Mouse (Mus musculus) intestine, embryonic 14.5 days (tissue): ENCODE results near the gene Ddx41. TPM values are rescaled to one million over a fixed set of nuclear protein-coding genes. Genes with fewer than 3 reads are reported as not detected.

Experiments
- ATAC-seq: fragments of 200-750 bp; cut with Nextera tagmentation; replicated peaks from 2 replicates; pipeline ENCODE4 v1.8.0; 2017; ENCODE audit warnings: low read depth, moderate number of reproducible peaks, moderate TSS enrichment, moderate library complexity; ENCODE audit not compliant: low FRiP score, low TSS enrichment
- DNase-seq: peaks from one replicate; pipeline ENCODE4 v3.0.0-alpha.2; 2018; ENCODE audit warnings: low spot score
- H3K27ac ChIP-seq: fragments of 300-500 bp; sonication (generic); 2 replicates; pipeline ENCODE4 v1.5.1; 2014; ENCODE audit warnings: low read depth, mild to moderate bottlenecking, control low read depth
- H3K27me3 ChIP-seq: fragments of 300-500 bp; sonication (generic); replicated peaks from 2 replicates; pipeline ENCODE4 v1.6.1; 2014; ENCODE audit warnings: low read length, control low read depth; ENCODE audit not compliant: control insufficient read depth, insufficient read depth
- H3K36me3 ChIP-seq: fragments of 300-500 bp; sonication (generic); 2 replicates; pipeline ENCODE4 v1.6.1; 2014; ENCODE audit warnings: low read length, control low read depth; ENCODE audit not compliant: control insufficient read depth, insufficient read depth
- H3K4me1 ChIP-seq: fragments of 300-500 bp; sonication (generic); replicated peaks from 2 replicates; pipeline ENCODE4 v1.6.1; 2014; ENCODE audit warnings: low read length, control low read depth, mixed read lengths; ENCODE audit not compliant: control insufficient read depth, insufficient read depth
- H3K4me2 ChIP-seq: fragments of 300-500 bp; sonication (generic); 2 replicates; pipeline ENCODE4 v1.6.1; 2014; ENCODE audit warnings: low read length
- H3K4me3 ChIP-seq: fragments of 300-500 bp; sonication (generic); 2 replicates; pipeline ENCODE4 v1.5.1; 2014; ENCODE audit warnings: low read depth, low read length, control low read depth, mixed read lengths
- H3K9ac ChIP-seq: fragments of 300-500 bp; sonication (generic); 2 replicates; pipeline ENCODE4 v1.6.1; 2014; ENCODE audit warnings: mild to moderate bottlenecking, low read length
- H3K9me3 ChIP-seq: fragments of 300-500 bp; sonication (generic); 2 replicates; pipeline ENCODE4 v1.6.1; 2016; ENCODE audit warnings: low read length, control low read depth; ENCODE audit not compliant: control insufficient read depth
- WGBS: fragments of 180-500 bp; shearing (Covaris S2); extraction: QIAGEN DNeasy Blood & Tissue Kit; methylation state at CpG from one replicate; pipeline ENCODE4 v1.1.7; 2014; 5-methylcytosine and 5-hydroxymethylcytosine counted together
- polyA plus RNA-seq: library from polyadenylated mRNA; unstranded; fragments of >200 nt; fragmentation: Nextera tagmentation; extraction: Ambion mirVana; gene quantifications from 2 replicates; pipeline ENCODE4 v1.2.1, GENCODE M21; 2014

Gene Ddx41
- polyA plus RNA-seq, 1 experiment from 2014 or later = 63.9 TPM

DNA sequence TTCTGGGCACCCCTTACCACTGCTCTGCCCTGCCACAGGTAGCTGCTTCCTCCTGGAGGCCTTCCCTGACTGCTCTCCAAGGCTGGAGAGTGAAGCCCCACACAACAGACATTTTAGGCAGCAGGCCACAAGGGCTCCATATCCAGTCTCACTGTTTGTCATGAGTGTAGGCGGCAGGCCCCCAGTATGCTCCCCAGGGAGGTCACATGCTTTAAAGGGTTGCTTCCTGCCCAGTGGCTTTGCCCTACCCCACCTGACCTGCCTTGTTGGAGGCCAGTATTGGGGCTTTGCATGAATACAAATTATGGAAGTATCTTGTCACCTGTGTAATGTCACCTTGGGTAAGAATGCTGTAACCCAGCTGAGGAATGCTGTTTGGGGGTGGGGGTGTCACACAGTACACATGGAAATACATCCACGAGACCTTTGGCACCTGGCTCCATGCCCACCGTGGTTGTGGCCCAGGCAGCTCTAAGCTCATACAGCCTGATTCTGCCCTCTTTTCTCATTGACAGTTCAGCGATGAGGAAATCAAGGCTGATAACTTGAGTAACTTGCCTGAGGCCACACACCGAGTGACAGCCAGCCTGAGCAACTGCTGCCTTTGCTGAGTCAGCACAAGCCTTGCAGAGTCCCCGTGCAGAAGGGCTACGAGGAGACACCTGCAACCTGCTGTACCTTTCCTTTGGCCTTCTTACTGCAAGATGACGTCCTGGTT, 7.1 kb downstream of the Ddx41 start, which contains the start of gene Dok3:
Dok3 (minus strand) TSS at position 99 of the 718 bp plus-strand sequence.
- no peak for DNase-seq
- no peak within 1 kb of the TSS for H3K4me3 ChIP-seq
- H3K36me3 ChIP-seq = peaks cover 50% of the 10 kb centered on the region
- H3K4me2 ChIP-seq = no peak within 1 kb of the TSS
- no peaks in the 10 kb centered on the region for H3K9me3 ChIP-seq
- H3K27me3 ChIP-seq = no peaks in the 10 kb centered on the region
- no peak within 1 kb of the TSS for H3K9ac ChIP-seq
- no peak for ATAC-seq
- no peaks in the 10 kb centered on the region for H3K4me1 ChIP-seq
- H3K27ac ChIP-seq = no peak within 1 kb of the TSS
- WGBS = 75% methylated on average over 8 of the region's 8 CpGs

DNA sequence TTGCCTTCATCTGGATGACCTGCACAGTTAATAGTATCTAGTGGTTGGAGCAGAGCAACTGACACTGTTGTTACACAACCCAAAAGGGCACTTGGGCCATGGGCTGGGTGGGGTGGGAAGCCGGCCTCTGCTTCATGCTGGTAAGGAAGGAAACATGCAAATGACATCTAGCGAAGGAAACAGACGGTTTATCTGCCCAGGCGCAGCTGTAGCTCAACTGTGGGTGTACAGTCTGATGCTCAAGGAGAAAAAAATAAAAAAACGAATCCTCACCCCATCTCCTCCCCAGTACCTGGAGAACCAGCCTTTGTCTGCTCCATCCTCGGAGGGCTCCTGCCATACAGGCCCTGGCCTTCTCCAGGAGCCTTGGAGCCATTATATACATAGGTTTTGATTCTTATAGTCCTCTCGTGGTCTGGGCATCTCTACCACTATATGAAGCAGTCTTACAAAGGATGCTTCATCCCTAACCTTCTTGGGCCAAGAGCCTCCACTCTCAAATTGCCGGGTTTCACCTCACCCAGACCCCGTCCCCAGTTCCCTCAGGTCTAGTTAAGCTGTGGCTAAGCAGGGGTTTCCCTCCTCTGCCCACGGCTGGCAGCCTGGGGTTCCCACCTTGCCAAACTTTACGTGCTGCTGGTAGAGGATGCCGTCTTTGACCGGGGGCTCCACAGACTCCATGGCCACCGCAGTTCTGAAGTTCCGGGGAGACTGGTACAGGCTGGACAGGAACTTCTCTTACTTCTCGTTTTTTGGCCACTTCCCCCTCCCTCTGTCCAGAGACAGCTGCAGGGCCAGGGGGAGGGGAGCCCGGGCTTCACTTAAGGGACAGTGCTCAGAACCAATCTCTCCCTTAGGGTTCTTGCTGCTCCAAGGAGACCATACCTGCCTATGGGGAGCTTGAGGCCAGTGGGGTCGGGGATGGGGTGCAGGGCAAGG, 8.4 kb downstream of the Ddx41 start:
- Histone ChIP-seq H3K9ac (no peak overlapping the region), H3K4me3 (no peak overlapping the region)
- WGBS = 81% methylated on average over 18 of the region's 18 CpGs

GRCm38 (mm10) chr13:55527212-55527611, 9.2 kb downstream of the Ddx41 start:
- no peak overlapping the region for H3K4me3 ChIP-seq
- 83% methylated on average over 16 of the region's 16 CpGs for WGBS
- ATAC-seq (no peak), DNase-seq (no peak)
- H3K9ac ChIP-seq = no peak overlapping the region
- peaks cover 31% of the 10 kb centered on the region for H3K36me3 ChIP-seq
- H3K27me3 ChIP-seq = no peaks in the 10 kb centered on the region
- no peak overlapping the region for H3K27ac ChIP-seq
- no peak overlapping the region for H3K4me2 ChIP-seq
- no peaks in the 10 kb centered on the region for H3K4me1 ChIP-seq
- H3K9me3 ChIP-seq = no peaks in the 10 kb centered on the region

More for the DNA sequence above, 8.4 kb downstream of the Ddx41 start:
- Histone ChIP-seq H3K36me3 (peaks cover 38% of the 10 kb centered on the region), H3K4me1 (no peaks in the 10 kb centered on the region), H3K4me2 (no peak overlapping the region), H3K9me3 (no peaks in the 10 kb centered on the region), H3K27ac (no peak overlapping the region), H3K27me3 (no peaks in the 10 kb centered on the region)
- ATAC-seq = no peak
- no peak for DNase-seq

DNA sequence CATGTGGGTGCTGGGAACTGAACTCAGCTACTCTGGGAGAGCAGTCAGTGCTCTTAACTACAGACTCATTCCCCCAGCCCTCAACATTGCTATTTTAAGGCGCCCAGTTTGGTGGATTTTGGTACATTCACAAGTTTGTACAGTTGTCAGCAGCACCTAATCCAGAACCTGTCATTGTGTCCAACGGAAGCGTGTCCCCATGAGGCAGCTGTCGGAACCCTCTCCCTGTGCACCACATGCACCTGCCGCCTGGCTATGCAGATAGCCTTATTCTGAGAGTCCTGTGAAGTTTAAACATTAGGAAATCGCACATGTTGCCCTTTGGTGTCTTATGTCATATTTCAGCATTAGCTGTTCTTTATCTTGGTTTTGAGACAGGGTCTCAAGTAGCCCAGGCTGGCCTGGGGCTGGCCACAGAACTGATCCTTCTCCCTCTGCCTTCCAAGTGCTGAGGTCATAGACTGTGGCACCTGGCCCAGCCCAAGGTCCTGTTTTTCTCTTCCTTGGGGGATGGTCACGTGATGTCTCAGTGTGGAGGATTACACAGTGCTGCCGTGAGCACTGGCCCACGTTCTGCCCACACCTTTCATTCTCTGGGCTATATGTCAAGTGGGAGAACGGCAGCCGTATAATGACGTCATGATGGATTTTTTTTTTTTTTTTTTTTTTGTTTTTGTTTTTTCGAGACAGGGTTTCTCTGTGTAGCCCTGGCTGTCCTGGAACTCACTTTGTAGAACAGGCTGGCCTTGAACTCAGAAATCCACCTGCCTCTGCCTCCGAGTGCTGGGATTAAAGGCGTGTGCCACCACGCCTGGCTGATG, 10.5 kb downstream of the Ddx41 start:
- ATAC-seq (no peak), DNase-seq (no peak)
- no peaks in the 10 kb centered on the region for H3K27me3 ChIP-seq
- H3K27ac ChIP-seq = no peak overlapping the region
- peaks cover 19% of the 10 kb centered on the region for H3K36me3 ChIP-seq
- H3K9me3 ChIP-seq = no peaks in the 10 kb centered on the region
- no peak overlapping the region for H3K4me3 ChIP-seq
- WGBS = 82% methylated on average over 16 of the region's 16 CpGs
- no peaks in the 10 kb centered on the region for H3K4me1 ChIP-seq
- H3K9ac ChIP-seq = no peak overlapping the region
- H3K4me2 ChIP-seq = no peak overlapping the region

DNA sequence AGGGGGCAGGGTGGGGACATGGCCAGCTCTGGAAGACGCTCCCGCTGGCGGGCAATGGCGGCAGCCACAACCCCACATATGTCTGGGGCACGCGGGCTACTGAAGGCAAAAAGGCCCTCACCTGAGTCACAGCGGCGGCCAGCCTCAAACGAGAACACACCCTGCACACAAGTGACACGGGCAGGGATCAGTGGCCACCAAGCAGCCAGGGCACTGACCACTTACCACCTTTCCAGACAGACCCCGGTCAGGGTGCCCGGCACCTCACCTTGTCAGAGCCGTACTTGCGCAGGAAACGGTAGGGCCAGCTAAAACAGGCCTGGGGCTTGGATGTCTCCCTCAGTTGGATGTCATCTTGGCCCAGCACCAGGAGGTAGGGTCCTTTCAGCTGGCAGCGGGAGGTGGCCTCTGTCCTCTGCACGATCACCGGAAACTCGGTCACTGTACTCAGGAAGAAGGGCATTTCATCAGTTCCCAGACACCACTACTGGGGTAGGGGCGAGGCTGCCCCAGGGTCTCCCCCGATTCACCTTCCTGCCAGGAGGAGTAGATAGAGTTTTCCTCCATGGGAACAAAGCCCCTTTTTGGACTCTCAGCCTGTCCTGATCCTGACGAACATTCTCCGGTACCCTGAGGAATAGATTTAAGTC, 12.4 kb downstream of the Ddx41 start:
- Histone ChIP-seq H3K27me3 (no peaks in the 10 kb centered on the region), H3K9me3 (no peaks in the 10 kb centered on the region), H3K4me1 (no peaks in the 10 kb centered on the region), H3K27ac (no peak overlapping the region), H3K4me3 (no peak overlapping the region), H3K9ac (no peak overlapping the region), H3K36me3 (peaks cover 2% of the 10 kb centered on the region), H3K4me2 (no peak overlapping the region)
- ATAC-seq (no peak), DNase-seq (no peak)
- WGBS = 87% methylated on average over 23 of the region's 23 CpGs

DNA sequence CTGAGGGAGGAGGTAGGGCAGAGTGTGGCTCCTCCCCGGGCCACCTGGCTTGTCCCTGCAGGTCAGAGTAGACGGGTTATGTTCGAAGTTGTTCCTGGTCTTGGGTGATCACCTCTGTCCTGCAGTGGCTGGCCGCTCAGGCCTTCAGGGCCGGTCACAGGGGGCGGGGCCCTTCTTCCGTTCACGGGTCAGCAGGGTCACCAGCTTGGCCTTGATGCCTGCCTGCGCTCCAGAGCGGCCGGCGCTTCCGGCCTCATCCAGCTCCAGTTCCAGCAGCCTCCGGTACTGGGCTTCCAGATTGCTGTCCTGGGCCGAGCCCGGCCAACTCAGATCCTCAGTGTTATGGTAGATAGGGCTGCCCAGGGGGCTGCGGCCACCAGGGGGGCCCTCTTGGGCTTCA, 13.2 kb downstream of the Ddx41 start:
- Histone ChIP-seq H3K4me3 (no peak overlapping the region), H3K4me1 (no peaks in the 10 kb centered on the region), H3K36me3 (no peaks in the 10 kb centered on the region), H3K4me2 (no peak overlapping the region), H3K9me3 (no peaks in the 10 kb centered on the region), H3K9ac (no peak overlapping the region), H3K27me3 (no peaks in the 10 kb centered on the region), H3K27ac (no peak overlapping the region)
- ATAC-seq (no peak), DNase-seq (no peak)
- WGBS = 63% methylated on average over 17 of the region's 17 CpGs

DNA sequence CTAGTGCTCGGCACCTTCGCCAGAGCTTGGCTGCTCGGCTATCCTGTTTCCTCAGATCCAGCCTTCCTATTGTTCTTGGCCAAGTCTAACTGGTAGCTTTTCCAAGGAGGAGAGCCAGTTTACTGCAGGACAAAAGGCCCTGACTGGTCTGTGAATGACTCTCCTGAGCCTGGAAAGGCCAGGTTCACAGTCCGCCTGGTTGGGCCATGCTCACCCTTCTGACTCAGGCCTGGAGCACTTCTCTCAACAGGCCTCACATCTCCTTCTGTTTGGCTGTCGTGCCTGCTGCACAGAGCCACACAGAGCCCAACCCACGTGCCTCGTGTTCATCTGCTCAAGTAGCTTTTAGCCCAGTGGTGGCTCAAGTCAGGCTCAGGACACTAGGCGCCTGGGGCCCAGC, 13.7 kb downstream of the Ddx41 start:
- no peaks in the 10 kb centered on the region for H3K9me3 ChIP-seq
- no peak overlapping the region for H3K9ac ChIP-seq
- WGBS = 67% methylated on average over 8 of the region's 8 CpGs
- H3K4me3 ChIP-seq = no peak overlapping the region
- H3K36me3 ChIP-seq = no peaks in the 10 kb centered on the region
- H3K4me1 ChIP-seq = no peaks in the 10 kb centered on the region
- DNase-seq (no peak), ATAC-seq (no peak)
- H3K27me3 ChIP-seq = no peaks in the 10 kb centered on the region
- no peak overlapping the region for H3K27ac ChIP-seq
- H3K4me2 ChIP-seq = no peak overlapping the region

DNA sequence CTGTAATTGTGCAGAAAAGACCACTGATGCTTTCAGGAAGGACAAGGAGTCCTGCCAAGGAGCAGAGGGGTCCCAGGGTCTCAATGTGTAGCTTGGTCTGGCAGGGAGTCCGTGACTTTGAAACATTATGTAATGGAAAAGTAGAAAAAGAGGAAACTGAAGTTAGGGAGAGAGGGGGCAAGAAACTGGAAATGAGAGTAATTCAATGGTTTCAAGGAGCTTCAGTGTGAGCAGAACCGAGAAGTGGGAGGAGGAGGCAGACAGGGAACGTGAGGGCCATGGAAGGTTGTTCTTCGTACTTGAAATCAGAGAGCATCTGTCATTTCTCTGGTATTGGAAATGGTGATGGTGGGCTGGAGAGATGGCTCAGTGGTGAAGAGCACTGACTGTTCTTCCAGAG, 16.9 kb downstream of the Ddx41 start:
- Histone ChIP-seq H3K4me2 (no peak overlapping the region), H3K36me3 (no peaks in the 10 kb centered on the region), H3K27me3 (no peaks in the 10 kb centered on the region), H3K9ac (no peak overlapping the region), H3K4me3 (no peak overlapping the region), H3K27ac (no peak overlapping the region), H3K9me3 (no peaks in the 10 kb centered on the region), H3K4me1 (no peaks in the 10 kb centered on the region)
- ATAC-seq = no peak
- no peak for DNase-seq
- 86% methylated on average over 4 of the region's 4 CpGs for whole genome bisulfite sequencing
